Mouse (Mus musculus): ENCODE results near the gene Zfp618. TPM values are rescaled to one million over a fixed set of nuclear protein-coding genes. Genes with fewer than 3 reads are reported as not detected.
A peak's percentile ranks its signal among the peaks of the same experiment; 100 is the strongest.

The Zfp618 gene
- polyA plus RNA-seq, 1 experiment from 2014 or later = 2.1 TPM

DNA sequence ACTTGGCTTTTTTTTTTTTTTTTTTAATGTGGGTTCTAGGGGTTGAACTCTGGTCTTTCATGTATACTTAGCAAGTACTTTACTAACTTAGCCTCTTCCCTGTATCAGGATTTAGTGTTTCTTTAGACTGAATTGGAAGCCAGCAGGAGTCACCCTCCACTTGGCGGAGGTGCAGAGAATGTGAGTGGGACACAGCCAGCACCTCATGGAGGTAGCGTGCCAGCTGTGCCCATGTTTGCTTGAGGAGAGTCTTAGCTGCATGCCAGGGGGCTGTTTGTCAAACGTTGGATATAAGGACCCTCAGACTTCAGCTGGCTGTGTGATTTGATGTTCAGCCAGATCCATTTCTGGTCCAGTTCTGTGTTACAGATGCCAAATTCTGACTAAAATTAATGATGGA, 7.7 kb downstream of the Zfp618 start:
- H3K27me3 ChIP-seq = no peaks in the 10 kb centered on the region
- H3K36me3 ChIP-seq = no peaks in the 10 kb centered on the region
- 62% methylated on average over 3 of the region's 3 CpGs for WGBS (ENCODE audit: insufficient replicate concordance)
- H3K9me3 ChIP-seq (replicated peaks) = 0 out of 2 replicates have a peak, but pooled peaks cover 4% of the 10 kb centered on the region
- no peak overlapping the region for H3K4me3 ChIP-seq (replicated peaks)
- H3K27ac ChIP-seq = no peak overlapping the region
- H3K4me2 ChIP-seq = no peak overlapping the region
- peaks cover 13% of the 10 kb centered on the region for H3K4me1 ChIP-seq (replicated peaks)
- DNase-seq = no peak
- no peak for ATAC-seq (ENCODE audit: low read depth)
- no peak overlapping the region for H3K9ac ChIP-seq

GRCm38 (mm10) chr4:62974901-62975300, 9.5 kb downstream of the Zfp618 start:
- Histone ChIP-seq H3K9ac (no peak overlapping the region), H3K27ac (no peak overlapping the region), H3K27me3 (no peaks in the 10 kb centered on the region), H3K36me3 (no peaks in the 10 kb centered on the region), H3K9me3 (replicated peaks) (0 out of 2 replicates have a peak, but pooled peaks cover 4% of the 10 kb centered on the region), H3K4me2 (no peak overlapping the region), H3K4me3 (replicated peaks) (no peak overlapping the region), H3K4me1 (replicated peaks) (peaks cover 5% of the 10 kb centered on the region; the same call in 1 of the 2 replicates)
- 68% methylated on average over 2 of the region's 2 CpGs for WGBS (ENCODE audit: insufficient replicate concordance)
- no peak for ATAC-seq (ENCODE audit: low read depth)
- no peak for DNase-seq

GRCm38 (mm10) chr4:62975541-62975940, 10.2 kb downstream of the Zfp618 start:
- Histone ChIP-seq H3K4me3 (replicated peaks) (no peak overlapping the region), H3K4me1 (replicated peaks) (peaks cover 5% of the 10 kb centered on the region; the same call in 1 of the 2 replicates), H3K36me3 (no peaks in the 10 kb centered on the region), H3K9ac (no peak overlapping the region), H3K27me3 (no peaks in the 10 kb centered on the region), H3K9me3 (replicated peaks) (0 out of 2 replicates have a peak, but pooled peaks cover 4% of the 10 kb centered on the region), H3K4me2 (no peak overlapping the region), H3K27ac (no peak overlapping the region)
- ATAC-seq (ENCODE audit: low read depth) (no peak), DNase-seq (no peak)
- 54% methylated on average over 6 of the region's 6 CpGs for WGBS (ENCODE audit: insufficient replicate concordance)

- Histone ChIP-seq H3K36me3 (no peaks in the 10 kb centered on the region), H3K9me3 (replicated peaks) (0 out of 2 replicates have a peak, but pooled peaks cover 4% of the 10 kb centered on the region), H3K4me3 (replicated peaks) (no peak overlapping the region), H3K9ac (no peak overlapping the region), H3K27ac (no peak overlapping the region), H3K4me2 (no peak overlapping the region), H3K4me1 (replicated peaks) (no peaks in the 10 kb centered on the region), H3K27me3 (no peaks in the 10 kb centered on the region)
- ATAC-seq (ENCODE audit: low read depth) (no peak), DNase-seq (no peak)
- WGBS (ENCODE audit: insufficient replicate concordance) = 67% methylated on average over 6 of the region's 6 CpGs
Measured at GRCm38 (mm10) chr4:62977454-62977853, 12.1 kb downstream of the Zfp618 start.

- no peaks in the 10 kb centered on the region for H3K27me3 ChIP-seq
- H3K4me1 ChIP-seq (replicated peaks) = no peaks in the 10 kb centered on the region
- H3K36me3 ChIP-seq = no peaks in the 10 kb centered on the region
- DNase-seq (no peak), ATAC-seq (ENCODE audit: low read depth) (no peak)
- H3K27ac ChIP-seq = no peak overlapping the region
- H3K4me3 ChIP-seq (replicated peaks) = no peak overlapping the region
- no peak overlapping the region for H3K4me2 ChIP-seq
- H3K9ac ChIP-seq = no peak overlapping the region
- 0 out of 2 replicates have a peak, but pooled peaks cover 4% of the 10 kb centered on the region for H3K9me3 ChIP-seq (replicated peaks)
- WGBS (ENCODE audit: insufficient replicate concordance) = 67% methylated on average over 10 of the region's 10 CpGs
Measured at GRCm38 (mm10) chr4:62978501-62978911, 13.1 kb downstream of the Zfp618 start.

DNA sequence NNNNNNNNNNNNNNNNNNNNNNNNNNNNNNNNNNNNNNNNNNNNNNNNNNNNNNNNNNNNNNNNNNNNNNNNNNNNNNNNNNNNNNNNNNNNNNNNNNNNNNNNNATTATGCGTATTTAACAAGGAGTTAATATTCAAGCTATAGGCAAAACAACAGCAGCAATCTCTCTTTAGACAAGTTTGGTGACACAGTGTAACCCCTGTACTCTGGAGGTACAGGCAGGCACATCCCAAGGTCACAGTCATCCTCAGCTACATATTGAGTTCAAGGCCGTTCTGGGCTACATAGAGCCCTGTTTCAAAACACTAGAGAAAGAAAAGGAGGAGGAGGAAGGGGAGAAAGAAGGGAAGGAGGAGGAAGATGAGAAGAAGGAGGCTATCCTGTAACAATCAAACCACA, 16.2 kb downstream of the Zfp618 start:
- no peaks in the 10 kb centered on the region for H3K36me3 ChIP-seq
- DNase-seq (no peak), ATAC-seq (ENCODE audit: low read depth) (no peak)
- no peak overlapping the region for H3K4me2 ChIP-seq
- 0 out of 2 replicates have a peak, but pooled peaks cover 3% of the 10 kb centered on the region for H3K9me3 ChIP-seq (replicated peaks)
- no peak overlapping the region for H3K4me3 ChIP-seq (replicated peaks)
- no peak overlapping the region for H3K27ac ChIP-seq
- whole genome bisulfite sequencing (ENCODE audit: insufficient replicate concordance) = 64% methylated on average over 2 of the region's 2 CpGs
- H3K9ac ChIP-seq = no peak overlapping the region
- no peaks in the 10 kb centered on the region for H3K4me1 ChIP-seq (replicated peaks)
- no peaks in the 10 kb centered on the region for H3K27me3 ChIP-seq

GRCm38 (mm10) chr4:62983556-62983955, 18.2 kb downstream of the Zfp618 start:
- H3K36me3 ChIP-seq = no peaks in the 10 kb centered on the region
- no peaks in the 10 kb centered on the region for H3K9me3 ChIP-seq (replicated peaks)
- 79% methylated on average over 5 of the region's 5 CpGs for WGBS (ENCODE audit: insufficient replicate concordance)
- ATAC-seq (ENCODE audit: low read depth) = no peak
- no peaks in the 10 kb centered on the region for H3K4me1 ChIP-seq (replicated peaks)
- H3K4me3 ChIP-seq (replicated peaks) = no peak overlapping the region
- no peak overlapping the region for H3K27ac ChIP-seq
- H3K27me3 ChIP-seq = no peaks in the 10 kb centered on the region
- no peak for DNase-seq
- H3K9ac ChIP-seq = no peak overlapping the region
- no peak overlapping the region for H3K4me2 ChIP-seq

- H3K27me3 ChIP-seq = no peaks in the 10 kb centered on the region
- no peak overlapping the region for H3K27ac ChIP-seq
- H3K4me1 ChIP-seq (replicated peaks) = peaks cover 2% of the 10 kb centered on the region; the same call in 1 of the 2 replicates
- WGBS (ENCODE audit: insufficient replicate concordance) = 70% methylated on average over 11 of the region's 11 CpGs
- H3K4me3 ChIP-seq (replicated peaks) = no peak overlapping the region
- H3K4me2 ChIP-seq = no peak overlapping the region
- no peak for ATAC-seq (ENCODE audit: low read depth)
- H3K36me3 ChIP-seq = no peaks in the 10 kb centered on the region
- no peak for DNase-seq
- no peak overlapping the region for H3K9ac ChIP-seq
- no peaks in the 10 kb centered on the region for H3K9me3 ChIP-seq (replicated peaks)
Measured at GRCm38 (mm10) chr4:62991336-62991735, 26.0 kb downstream of the Zfp618 start.

DNA sequence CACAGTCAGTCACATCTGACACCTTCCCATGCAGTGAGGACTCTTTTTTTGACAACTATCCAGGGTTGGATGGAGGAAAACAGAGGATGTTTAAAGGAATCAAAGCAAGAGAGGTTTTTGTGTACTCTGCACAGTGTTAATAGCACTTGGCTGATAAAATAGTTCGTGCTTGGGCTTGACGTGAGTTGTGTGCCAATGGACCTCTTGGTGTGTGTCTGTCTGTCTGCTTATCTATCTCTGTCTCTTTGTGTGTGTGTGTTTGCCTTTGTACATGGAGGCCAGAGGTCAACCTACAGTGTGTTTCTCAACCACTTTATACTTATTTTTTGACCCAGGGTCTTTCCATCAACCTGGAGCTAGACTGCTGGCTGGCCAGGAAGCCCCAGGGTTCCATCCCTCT, 27.8 kb downstream of the Zfp618 start:
- WGBS (ENCODE audit: insufficient replicate concordance) = 58% methylated on average over 2 of the region's 2 CpGs
- peak; percentile 48; the same call in 1 of the 2 replicates for ATAC-seq (ENCODE audit: low read depth)

DNA sequence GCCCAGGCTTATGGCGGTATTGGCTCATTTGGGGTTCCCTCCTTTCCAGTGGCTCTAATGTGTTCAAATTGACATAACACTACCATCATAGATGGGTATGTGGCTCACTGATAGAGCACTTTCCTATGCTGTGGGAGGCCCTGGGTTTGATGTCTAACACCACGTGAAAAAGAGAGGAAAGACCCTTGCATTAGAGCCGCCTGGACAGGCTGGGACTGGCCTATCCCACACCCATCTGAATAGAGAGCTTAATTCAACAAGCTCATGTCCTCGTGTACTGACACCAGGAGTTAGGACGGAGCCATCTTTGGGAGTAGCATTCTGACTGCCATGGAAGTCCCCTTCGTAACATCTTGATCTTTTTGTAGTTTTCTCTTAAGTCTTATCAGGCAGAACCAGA, 32.2 kb downstream of the Zfp618 start:
- WGBS (ENCODE audit: insufficient replicate concordance) = 58% methylated on average over 6 of the region's 6 CpGs

More for the DNA sequence above, 27.8 kb downstream of the Zfp618 start:
- H3K27me3 ChIP-seq = no peaks in the 10 kb centered on the region
- no peak for DNase-seq
- no peak overlapping the region for H3K4me2 ChIP-seq
- no peaks in the 10 kb centered on the region for H3K9me3 ChIP-seq (replicated peaks)
- no peak overlapping the region for H3K27ac ChIP-seq
- no peak overlapping the region for H3K4me3 ChIP-seq (replicated peaks)
- no peaks in the 10 kb centered on the region for H3K36me3 ChIP-seq
- H3K4me1 ChIP-seq (replicated peaks) = peaks cover 9% of the 10 kb centered on the region
- no peak overlapping the region for H3K9ac ChIP-seq

DNA sequence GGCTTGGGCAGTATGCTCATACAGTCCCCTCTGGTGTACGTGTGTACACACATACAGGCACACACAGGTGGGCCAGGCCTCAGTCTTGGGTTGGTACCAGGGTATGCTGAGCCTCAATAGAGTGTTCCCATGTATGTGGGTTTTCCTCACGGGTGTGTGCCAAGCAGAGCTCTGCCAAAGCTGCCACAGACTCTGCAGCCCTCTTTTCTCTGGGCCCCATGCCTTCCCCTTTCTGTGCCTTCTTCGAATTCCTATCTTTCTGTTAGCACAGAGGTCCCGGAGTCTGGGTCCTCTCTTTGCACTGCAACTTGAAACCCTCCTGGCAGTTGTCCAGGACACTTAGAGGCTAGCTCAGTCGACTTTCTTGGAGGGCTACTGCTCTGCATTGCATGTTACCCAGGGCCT, 33.1 kb downstream of the Zfp618 start:
- H3K36me3 ChIP-seq = no peaks in the 10 kb centered on the region
- H3K4me2 ChIP-seq = no peak overlapping the region
- WGBS (ENCODE audit: insufficient replicate concordance) = 33% methylated on average over 5 of the region's 5 CpGs
- H3K4me1 ChIP-seq (replicated peaks) = peaks cover 28% of the 10 kb centered on the region
- no peak overlapping the region for H3K4me3 ChIP-seq (replicated peaks)
- ATAC-seq (ENCODE audit: low read depth) = no peak
- no peak for DNase-seq
- no peaks in the 10 kb centered on the region for H3K27me3 ChIP-seq
- H3K9me3 ChIP-seq (replicated peaks) = no peaks in the 10 kb centered on the region
- peak overlapping the region; percentile 75; the same call in 1 of the 2 replicates for H3K27ac ChIP-seq
- no peak overlapping the region for H3K9ac ChIP-seq

More for the DNA sequence above, 32.2 kb downstream of the Zfp618 start:
- Histone ChIP-seq H3K4me3 (replicated peaks) (no peak overlapping the region), H3K9me3 (replicated peaks) (no peaks in the 10 kb centered on the region), H3K27me3 (no peaks in the 10 kb centered on the region), H3K4me1 (replicated peaks) (peaks cover 28% of the 10 kb centered on the region), H3K9ac (no peak overlapping the region), H3K36me3 (no peaks in the 10 kb centered on the region), H3K27ac (no peak overlapping the region), H3K4me2 (no peak overlapping the region)
- DNase-seq = no peak
- no peak for ATAC-seq (ENCODE audit: low read depth)

DNA sequence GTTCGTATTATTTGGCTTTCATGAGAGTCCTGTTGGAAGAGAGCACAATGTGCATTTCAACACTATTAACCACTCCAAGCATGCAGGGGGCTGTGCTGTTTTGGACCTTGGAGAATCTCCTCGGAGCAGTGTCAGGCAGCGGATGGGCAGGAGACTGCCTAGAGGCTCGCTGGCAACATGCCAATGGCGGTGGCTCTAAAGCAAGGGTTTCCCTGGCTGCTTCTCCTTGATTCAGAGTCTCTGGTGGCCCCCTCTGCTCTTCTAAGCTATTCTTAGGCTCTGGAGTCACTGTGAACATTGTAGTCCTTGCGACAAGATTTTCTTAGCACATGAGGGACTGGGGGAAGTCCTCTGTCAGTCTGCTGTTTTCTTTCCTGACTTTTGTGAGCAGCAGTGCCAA, 33.5 kb downstream of the Zfp618 start:
- ATAC-seq (ENCODE audit: low read depth) (peak; percentile 26; the same call in 1 of the 2 replicates), DNase-seq (no peak)
- Histone ChIP-seq H3K27ac (peak overlapping the region; percentile 75), H3K36me3 (no peaks in the 10 kb centered on the region), H3K9ac (no peak overlapping the region), H3K4me3 (replicated peaks) (no peak overlapping the region), H3K9me3 (replicated peaks) (no peaks in the 10 kb centered on the region), H3K4me1 (replicated peaks) (peaks cover 26% of the 10 kb centered on the region), H3K27me3 (no peaks in the 10 kb centered on the region), H3K4me2 (no peak overlapping the region)
- 62% methylated on average over 6 of the region's 6 CpGs for WGBS (ENCODE audit: insufficient replicate concordance)

All from liver, embryonic 13.5 days (tissue).